Mouse (Mus musculus): Measurements from ENCODE around the gene Acsl5. TPM values are rescaled to one million over a fixed set of nuclear protein-coding genes. Genes with fewer than 3 reads are reported as not detected.

The Acsl5 gene
- polyA plus RNA-seq, 1 experiment from 2014 or later: 110 TPM

DNA sequence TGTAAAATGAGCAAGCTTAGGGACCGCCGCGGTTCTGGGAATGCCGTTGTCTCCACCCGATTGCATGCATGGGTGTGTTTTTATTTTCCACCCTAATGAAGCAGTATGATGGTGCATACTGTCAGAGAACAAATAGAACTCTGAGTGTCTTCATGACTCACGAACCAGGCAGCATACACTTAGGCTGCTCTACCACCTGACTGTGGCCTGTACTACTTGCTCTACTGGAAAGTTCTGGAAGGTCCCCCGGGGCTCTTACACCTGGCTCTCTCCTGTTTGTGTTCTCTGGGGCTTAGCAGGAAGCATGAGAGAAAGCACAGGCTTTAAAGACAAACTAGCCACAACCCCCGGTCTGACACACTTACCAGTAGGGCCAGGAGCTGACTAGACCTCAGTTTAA lies 32.4 kb upstream of the Acsl5 start:
- Histone ChIP-seq H3K36me3 (ENCODE audit: insufficient read depth, low read length) (no peaks in the 10 kb centered on the region), H3K9ac (replicated peaks; ENCODE audit: low read depth) (no peak overlapping the region; the same call in 1 of the 2 replicates), H3K4me2 (replicated peaks; ENCODE audit: low read depth, low read length) (no peak overlapping the region), H3K27me3 (replicated peaks; ENCODE audit: insufficient read depth, low read length) (no peaks in the 10 kb centered on the region), H3K4me1 (ENCODE audit: insufficient read depth, low read depth, low read length) (no peaks in the 10 kb centered on the region; the same call in 1 of the 2 replicates), H3K9me3 (ENCODE audit: low read length) (no peaks in the 10 kb centered on the region), H3K4me3 (ENCODE audit: low read depth, low read length) (no peak overlapping the region), H3K27ac (ENCODE audit: low read length) (peak overlapping the region; percentile 77)
- TF ChIP-seq EP300 (IDR thresholded peaks at IDR 0.05) (no peak), CTCF (IDR thresholded peaks at IDR 0.05) (no peak)
- DNase-seq (ENCODE audit: low spot score): peak; percentile 75
- ATAC-seq: peak; percentile 70
- 62% methylated on average over 8 of the region's 8 CpGs for WGBS

DNA sequence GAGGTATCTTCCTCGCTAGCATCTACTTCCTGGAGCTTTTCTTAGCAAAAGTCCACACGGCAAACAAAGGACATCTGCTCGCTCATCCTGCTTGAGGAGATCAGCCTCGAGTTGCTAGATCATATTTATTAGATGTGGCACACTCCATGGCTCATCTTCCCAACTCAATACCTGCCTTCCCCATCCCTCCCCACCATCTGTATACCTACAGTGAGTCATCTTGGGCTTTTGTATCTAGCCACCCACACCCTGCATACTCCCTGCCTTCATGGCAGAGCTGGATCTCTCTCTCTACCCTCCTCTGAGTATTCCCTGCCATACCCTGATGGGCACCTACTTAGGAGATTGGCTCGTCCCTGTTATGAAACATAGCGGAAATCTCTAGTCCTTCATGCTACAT lies 30.5 kb upstream of the Acsl5 start:
- H3K4me1 ChIP-seq (ENCODE audit: insufficient read depth, low read depth, low read length): no peaks in the 10 kb centered on the region; the same call in 1 of the 2 replicates
- TF ChIP-seq CTCF (IDR thresholded peaks at IDR 0.05) (no peak), EP300 (IDR thresholded peaks at IDR 0.05) (no peak)
- no peak overlapping the region for H3K4me2 ChIP-seq (replicated peaks; ENCODE audit: low read depth, low read length)
- no peak overlapping the region for H3K4me3 ChIP-seq (ENCODE audit: low read depth, low read length)
- DNase-seq (ENCODE audit: low spot score) (no peak), ATAC-seq (no peak)
- 76% methylated on average over 6 of the region's 6 CpGs for WGBS
- H3K9ac ChIP-seq (replicated peaks; ENCODE audit: low read depth): no peak overlapping the region
- H3K36me3 ChIP-seq (ENCODE audit: insufficient read depth, low read length): no peaks in the 10 kb centered on the region
- H3K9me3 ChIP-seq (ENCODE audit: low read length): no peaks in the 10 kb centered on the region
- no peak overlapping the region for H3K27ac ChIP-seq (ENCODE audit: low read length)
- no peaks in the 10 kb centered on the region for H3K27me3 ChIP-seq (replicated peaks; ENCODE audit: insufficient read depth, low read length)

DNA sequence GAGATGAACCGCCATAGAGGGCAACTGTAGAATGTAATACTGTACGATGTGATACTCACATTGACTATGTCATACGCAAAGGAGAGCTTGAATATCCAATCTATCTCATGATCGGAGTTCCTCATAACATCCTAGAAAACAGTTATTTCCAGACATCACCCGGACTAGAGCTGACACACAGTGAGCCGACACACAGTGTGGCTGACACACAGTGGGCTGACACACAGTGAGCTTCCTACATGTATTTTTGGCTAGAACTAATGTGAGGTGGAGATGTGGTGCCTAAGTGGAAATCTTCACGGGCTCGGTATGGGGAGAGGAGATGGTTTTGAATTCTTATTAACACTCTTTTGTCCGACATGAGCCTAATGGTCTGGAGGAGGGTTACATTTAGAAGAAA lies 29.5 kb upstream of the Acsl5 start:
- Histone ChIP-seq H3K4me3 (ENCODE audit: low read depth, low read length) (no peak overlapping the region), H3K27ac (ENCODE audit: low read length) (no peak overlapping the region), H3K9ac (replicated peaks; ENCODE audit: low read depth) (no peak overlapping the region), H3K4me1 (ENCODE audit: insufficient read depth, low read depth, low read length) (no peaks in the 10 kb centered on the region; the same call in 1 of the 2 replicates), H3K36me3 (ENCODE audit: insufficient read depth, low read length) (no peaks in the 10 kb centered on the region), H3K9me3 (ENCODE audit: low read length) (no peaks in the 10 kb centered on the region), H3K4me2 (replicated peaks; ENCODE audit: low read depth, low read length) (no peak overlapping the region), H3K27me3 (replicated peaks; ENCODE audit: insufficient read depth, low read length) (no peaks in the 10 kb centered on the region)
- DNase-seq (ENCODE audit: low spot score) (no peak), ATAC-seq (no peak)
- no peak for TF ChIP-seq CTCF (IDR thresholded peaks at IDR 0.05)
- TF ChIP-seq EP300 (IDR thresholded peaks at IDR 0.05): no peak
- 88% methylated on average over 9 of the region's 9 CpGs for WGBS

DNA sequence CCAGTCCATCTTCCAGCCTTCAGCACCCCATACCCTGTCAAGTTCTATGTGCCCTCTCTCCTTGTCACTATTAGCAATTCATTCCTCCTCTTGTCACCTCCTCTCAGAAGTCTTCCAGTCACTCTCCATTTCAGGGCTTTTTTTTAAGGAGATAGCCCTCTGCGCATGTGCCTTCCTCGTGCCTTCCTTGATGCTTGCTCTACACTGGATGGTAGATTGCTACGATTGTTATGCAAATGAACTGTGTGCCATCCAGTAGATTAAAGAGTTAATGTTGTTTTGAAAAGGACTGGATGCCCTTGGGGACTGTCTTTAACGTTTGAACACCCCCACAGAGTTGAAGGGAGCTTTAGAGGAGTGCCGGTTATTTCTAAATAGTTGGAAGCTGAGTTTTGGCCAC lies 25.1 kb upstream of the Acsl5 start:
- Histone ChIP-seq H3K4me2 (replicated peaks; ENCODE audit: low read depth, low read length) (no peak overlapping the region), H3K9me3 (ENCODE audit: low read length) (no peaks in the 10 kb centered on the region), H3K27me3 (replicated peaks; ENCODE audit: insufficient read depth, low read length) (no peaks in the 10 kb centered on the region), H3K27ac (ENCODE audit: low read length) (no peak overlapping the region), H3K4me1 (ENCODE audit: insufficient read depth, low read depth, low read length) (no peaks in the 10 kb centered on the region), H3K4me3 (ENCODE audit: low read depth, low read length) (no peak overlapping the region), H3K36me3 (ENCODE audit: insufficient read depth, low read length) (no peaks in the 10 kb centered on the region), H3K9ac (replicated peaks; ENCODE audit: low read depth) (no peak overlapping the region)
- ATAC-seq: no peak
- 71% methylated on average over 5 of the region's 5 CpGs for WGBS
- no peak for TF ChIP-seq EP300 (IDR thresholded peaks at IDR 0.05)
- no peak for TF ChIP-seq CTCF (IDR thresholded peaks at IDR 0.05)
- no peak for DNase-seq (ENCODE audit: low spot score)

DNA sequence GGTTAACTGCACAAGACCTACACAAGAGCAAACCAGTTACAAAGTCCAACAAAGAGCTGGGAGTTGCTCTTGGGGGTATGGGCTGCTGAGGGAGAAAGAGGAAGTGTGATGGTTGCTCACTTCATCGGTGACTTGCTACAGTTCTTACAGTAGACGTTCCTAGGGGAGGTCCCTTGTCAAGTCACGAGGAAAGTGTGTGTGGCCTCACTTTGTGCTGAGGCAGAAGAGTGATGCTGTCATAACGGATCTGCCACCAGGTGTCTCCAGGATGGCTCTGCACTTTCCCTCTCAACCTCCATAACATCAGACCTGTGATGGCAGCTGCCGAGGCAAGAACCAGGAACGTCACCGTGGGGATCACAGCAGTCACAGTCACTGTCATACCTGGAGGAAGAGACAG lies 24.6 kb upstream of the Acsl5 start:
- no peak overlapping the region for H3K4me3 ChIP-seq (ENCODE audit: low read depth, low read length)
- H3K9ac ChIP-seq (replicated peaks; ENCODE audit: low read depth): no peak overlapping the region
- no peak for DNase-seq (ENCODE audit: low spot score)
- peaks cover under 1% of the 10 kb centered on the region; the same call in 1 of the 2 replicates for H3K4me1 ChIP-seq (ENCODE audit: insufficient read depth, low read depth, low read length)
- ATAC-seq: no peak
- H3K27me3 ChIP-seq (replicated peaks; ENCODE audit: insufficient read depth, low read length): no peaks in the 10 kb centered on the region
- H3K36me3 ChIP-seq (ENCODE audit: insufficient read depth, low read length): no peaks in the 10 kb centered on the region
- H3K4me2 ChIP-seq (replicated peaks; ENCODE audit: low read depth, low read length): no peak overlapping the region
- WGBS: 80% methylated on average over 7 of the region's 7 CpGs
- no peak overlapping the region for H3K27ac ChIP-seq (ENCODE audit: low read length)
- no peaks in the 10 kb centered on the region for H3K9me3 ChIP-seq (ENCODE audit: low read length)
- TF ChIP-seq EP300 (IDR thresholded peaks at IDR 0.05) (no peak), CTCF (IDR thresholded peaks at IDR 0.05) (peak; percentile 31; the same call in 1 of the 2 replicates)

DNA sequence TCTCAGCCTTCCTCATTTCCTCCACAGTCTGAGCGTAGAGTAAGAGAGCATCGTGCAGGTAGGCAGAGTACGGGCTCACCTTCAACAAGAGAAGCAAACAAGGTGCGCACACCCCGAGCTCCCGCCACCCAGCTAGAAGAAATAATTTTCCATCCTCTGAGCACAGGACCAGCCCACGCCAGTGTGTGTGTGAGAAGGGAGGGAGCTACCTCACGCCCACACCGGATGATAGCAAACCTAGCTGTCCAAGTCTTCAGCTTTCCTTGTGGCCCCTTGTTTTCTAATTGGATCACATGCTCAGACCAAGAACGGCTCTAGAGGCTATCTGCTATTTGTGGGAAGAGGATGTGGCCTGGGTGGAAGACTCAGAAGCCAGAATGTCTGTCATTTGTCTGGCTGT lies 20.7 kb upstream of the Acsl5 start:
- Histone ChIP-seq H3K27me3 (replicated peaks; ENCODE audit: insufficient read depth, low read length) (no peaks in the 10 kb centered on the region), H3K4me1 (ENCODE audit: insufficient read depth, low read depth, low read length) (peaks cover 3% of the 10 kb centered on the region; the same call in 1 of the 2 replicates), H3K4me3 (ENCODE audit: low read depth, low read length) (no peak overlapping the region), H3K36me3 (ENCODE audit: insufficient read depth, low read length) (no peaks in the 10 kb centered on the region), H3K4me2 (replicated peaks; ENCODE audit: low read depth, low read length) (no peak overlapping the region), H3K9ac (replicated peaks; ENCODE audit: low read depth) (no peak overlapping the region), H3K9me3 (ENCODE audit: low read length) (no peaks in the 10 kb centered on the region), H3K27ac (ENCODE audit: low read length) (no peak overlapping the region)
- DNase-seq (ENCODE audit: low spot score): no peak
- no peak for TF ChIP-seq EP300 (IDR thresholded peaks at IDR 0.05)
- no peak for TF ChIP-seq CTCF (IDR thresholded peaks at IDR 0.05)
- no peak for ATAC-seq
- 70% methylated on average over 10 of the region's 10 CpGs for WGBS

- TF ChIP-seq CTCF (IDR thresholded peaks at IDR 0.05): no peak
- TF ChIP-seq EP300 (IDR thresholded peaks at IDR 0.05): peak; percentile 26; the same call in 1 of the 2 replicates
- Histone ChIP-seq H3K9me3 (ENCODE audit: low read length) (no peaks in the 10 kb centered on the region), H3K27ac (ENCODE audit: low read length) (no peak overlapping the region), H3K27me3 (replicated peaks; ENCODE audit: insufficient read depth, low read length) (no peaks in the 10 kb centered on the region), H3K4me3 (ENCODE audit: low read depth, low read length) (no peak overlapping the region), H3K4me1 (ENCODE audit: insufficient read depth, low read depth, low read length) (peaks cover 3% of the 10 kb centered on the region; the same call in 1 of the 2 replicates), H3K9ac (replicated peaks; ENCODE audit: low read depth) (no peak overlapping the region), H3K4me2 (replicated peaks; ENCODE audit: low read depth, low read length) (no peak overlapping the region), H3K36me3 (ENCODE audit: insufficient read depth, low read length) (no peaks in the 10 kb centered on the region)
- WGBS: 10% methylated on average over 8 of the region's 8 CpGs
- peak; percentile 95 for ATAC-seq
- peak; percentile 92 for DNase-seq (ENCODE audit: low spot score)
Observed at GRCm38 (mm10) chr19:55232136-55232535, 19.6 kb upstream of the Acsl5 start.
